Mouse (Mus musculus) lung, postnatal 10 days (tissue): ENCODE measurements around the gene Gm3327.
"Not testable (repeated sequence)": the region's sequence is repeated elsewhere in the genome, so short reads cannot be mapped to it uniquely, and the experiment has no call there.

Experiments used
- DNase-seq: peaks from one replicate; pipeline ENCODE4 v3.0.0; 2021

Gm3327 gene

GRCm38 (mm10) chr14:44123551-44123950 is at the start of gene Gm3327:
Gene Gm3327, plus strand, starts transcription at chr14:44123851.
- DNase-seq: not testable (repeated sequence)

GRCm38 (mm10) chr14:44077785-44078341 is 45.8 kb upstream of the Gm3327 start:
- not testable (repeated sequence) for DNase-seq

- DNase-seq: not testable (repeated sequence)
These were observed 37.1 kb upstream of the Gm3327 start for GRCm38 (mm10) chr14:44086588-44086987.

- DNase-seq: not testable (repeated sequence)
These were observed 36.1 kb upstream of the Gm3327 start for GRCm38 (mm10) chr14:44087535-44087934.

- not testable (repeated sequence) for DNase-seq
These were observed 32.1 kb upstream of the Gm3327 start for GRCm38 (mm10) chr14:44091524-44091923.

- not testable (repeated sequence) for DNase-seq
These were observed 29.2 kb upstream of the Gm3327 start for GRCm38 (mm10) chr14:44094445-44094844.

GRCm38 (mm10) chr14:44100030-44100429 is 23.6 kb upstream of the Gm3327 start:
- DNase-seq: not testable (repeated sequence)

- DNase-seq: not testable (repeated sequence)
These were observed 21.3 kb upstream of the Gm3327 start, which contains the start of gene Ear2 for GRCm38 (mm10) chr14:44102354-44102753. Gene Ear2, plus strand, starts transcription at chr14:44102654.

GRCm38 (mm10) chr14:44110981-44111380 is 12.7 kb upstream of the Gm3327 start:
- DNase-seq: no peak
